Mouse (Mus musculus) liver, embryonic 14.5 days (tissue): ENCODE measurements at regions not wholly inside any gene's neighbourhood (a gene's known extent, or its start where the extent isn't known, plus 50 kb on each side); places are given as distances from the start of the nearest gene placed in this dataset.

ENCODE experiments used
- CTCF ChIP-seq: IDR thresholded peaks from 2 replicates; pipeline ENCODE4 v1.5.1; 2016; ENCODE audit warnings: antibody characterized with exemption, low read depth, control low read depth
- EP300 ChIP-seq: IDR thresholded peaks from 2 replicates; pipeline ENCODE4 v1.6.1; 2016; ENCODE audit warnings: antibody characterized with exemption, low read depth

GRCm38 (mm10) chr10:91542201-91542604, 361.1 kb upstream of the Tmpo start:
- no peak for TF ChIP-seq EP300
- TF ChIP-seq CTCF: no peak
